Mouse (Mus musculus): ENCODE data around the gene Sat1. TPM values are rescaled to one million over a fixed set of nuclear protein-coding genes. Genes with fewer than 3 reads are reported as not detected.
"Not testable (repeated sequence)": the region's sequence is repeated elsewhere in the genome, so short reads cannot be mapped to it uniquely, and the experiment has no call there.

Sat1 gene
- 53.4 and 57.2 TPM in 2 replicates for polyA plus RNA-seq (2015; fragmentation: Nextera tagmentation; extraction: Ambion mirVana)

- Histone ChIP-seq H3K9me3 (no peaks in the 10 kb centered on the region), H3K4me2 (replicated peaks) (peak within 1 kb of the TSS; percentile 62), H3K27ac (replicated peaks) (no peak within 1 kb of the TSS), H3K9ac (replicated peaks) (peak within 1 kb of the TSS; percentile 43), H3K4me3 (peak within 1 kb of the TSS; percentile 51), H3K36me3 (no peaks in the 10 kb centered on the region), H3K27me3 (no peaks in the 10 kb centered on the region), H3K4me1 (no peaks in the 10 kb centered on the region; the same call in 1 of the 2 replicates)
- ATAC-seq (replicated peaks), result peak; percentile 98
- 17% methylated on average over 26 of the region's 26 CpGs for WGBS
These were observed at the start of gene Sat1 for GRCm38 (mm10) chrX:155216271-155216670. Sat1 (minus strand) TSS chrX:155216449.

GRCm38 (mm10) chrX:155262915-155263252, 46.6 kb upstream of the Sat1 start:
- Histone ChIP-seq H3K27me3 (no peaks in the 10 kb centered on the region), H3K4me2 (replicated peaks) (peak overlapping the region; percentile 57), H3K4me1 (no peaks in the 10 kb centered on the region), H3K36me3 (no peaks in the 10 kb centered on the region), H3K9ac (replicated peaks) (peak overlapping the region; percentile 58), H3K4me3 (peak overlapping the region; percentile 54), H3K9me3 (no peaks in the 10 kb centered on the region), H3K27ac (replicated peaks) (no peak overlapping the region; the same call in 1 of the 2 replicates)
- no peak for ATAC-seq (replicated peaks)
- 43% methylated on average over 1 of the region's 1 CpGs for WGBS

DNA sequence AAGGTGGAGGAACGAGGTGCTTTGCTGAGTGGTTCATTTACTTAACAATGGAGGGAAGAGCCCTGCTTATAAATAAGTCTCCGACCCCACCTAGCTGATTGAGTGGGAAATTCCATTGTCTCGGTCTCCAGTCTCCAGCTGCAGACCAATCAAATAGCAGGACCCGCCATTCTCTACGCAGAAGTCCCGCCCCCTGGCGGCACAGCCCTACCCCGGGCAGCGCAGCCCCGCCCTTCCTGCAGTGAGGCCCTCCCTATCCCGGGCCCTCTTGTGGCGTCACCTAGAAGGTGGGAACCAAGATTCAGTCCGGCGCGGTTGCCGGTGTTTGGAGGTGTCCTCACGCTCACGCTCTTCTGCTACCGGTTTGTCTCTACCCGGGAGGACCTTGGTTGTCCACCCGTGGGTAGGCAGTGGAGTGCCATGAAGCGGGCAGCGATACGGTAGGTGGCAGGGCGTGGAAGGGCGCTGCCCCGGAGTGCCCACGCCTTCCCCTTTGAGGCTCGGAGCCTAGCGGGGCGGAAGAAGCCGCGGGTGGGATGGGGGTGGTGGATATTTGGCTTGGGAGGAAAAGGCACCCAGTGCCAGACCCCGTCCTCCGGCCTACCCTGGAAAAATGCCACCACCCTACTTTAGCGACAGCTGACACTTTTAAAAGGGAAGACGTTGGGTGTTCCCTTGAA, 46.1 kb upstream of the Sat1 start, which contains the start of gene Acot9:
TSS of gene Acot9 (plus strand) at position 209 of the 680 bp plus-strand sequence.
- no peak within 1 kb of the TSS; the same call in 1 of the 2 replicates for H3K27ac ChIP-seq (replicated peaks)
- ATAC-seq (replicated peaks), result peak; percentile 99
- WGBS, result 17% methylated on average over 37 of the region's 37 CpGs
- H3K4me1 ChIP-seq, result no peaks in the 10 kb centered on the region
- no peaks in the 10 kb centered on the region for H3K27me3 ChIP-seq
- peak within 1 kb of the TSS; percentile 54 for H3K4me3 ChIP-seq
- H3K36me3 ChIP-seq, result no peaks in the 10 kb centered on the region
- no peaks in the 10 kb centered on the region for H3K9me3 ChIP-seq
- peak within 1 kb of the TSS; percentile 57 for H3K4me2 ChIP-seq (replicated peaks)
- H3K9ac ChIP-seq (replicated peaks), result peak within 1 kb of the TSS; percentile 58

- Histone ChIP-seq H3K27ac (replicated peaks) (no peak overlapping the region), H3K4me1 (no peaks in the 10 kb centered on the region), H3K36me3 (no peaks in the 10 kb centered on the region), H3K9me3 (no peaks in the 10 kb centered on the region), H3K4me3 (no peak overlapping the region), H3K4me2 (replicated peaks) (no peak overlapping the region), H3K9ac (replicated peaks) (no peak overlapping the region), H3K27me3 (no peaks in the 10 kb centered on the region)
- ATAC-seq (replicated peaks), result no peak
These were observed 40.6 kb upstream of the Sat1 start for GRCm38 (mm10) chrX:155256856-155257255.

DNA sequence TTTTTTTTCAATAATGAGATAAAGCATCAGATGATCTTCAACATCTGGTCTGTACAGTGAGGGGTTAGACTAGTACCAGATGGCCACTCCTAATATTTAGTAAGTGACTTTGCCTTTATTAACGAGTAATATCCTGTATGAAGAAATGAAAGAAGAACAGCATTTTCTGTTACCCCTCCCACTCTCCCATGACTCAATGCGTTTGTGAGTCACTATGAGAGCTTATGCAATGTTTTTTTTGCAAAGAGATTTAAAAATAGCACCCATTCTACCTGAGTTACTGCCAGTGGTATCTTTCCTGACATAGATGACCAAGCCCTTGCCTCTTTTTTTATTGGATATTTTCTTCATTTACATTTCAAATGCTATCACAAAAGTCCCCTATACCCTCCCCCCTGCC, 2.0 kb upstream of the Sat1 start:
- no peak for ATAC-seq (replicated peaks)
- 79% methylated on average over 2 of the region's 2 CpGs for WGBS
- Histone ChIP-seq H3K4me2 (replicated peaks) (no peak overlapping the region), H3K9ac (replicated peaks) (no peak overlapping the region), H3K27me3 (no peaks in the 10 kb centered on the region), H3K4me1 (no peaks in the 10 kb centered on the region; the same call in 1 of the 2 replicates), H3K9me3 (no peaks in the 10 kb centered on the region), H3K4me3 (no peak overlapping the region), H3K27ac (replicated peaks) (no peak overlapping the region), H3K36me3 (no peaks in the 10 kb centered on the region)

DNA sequence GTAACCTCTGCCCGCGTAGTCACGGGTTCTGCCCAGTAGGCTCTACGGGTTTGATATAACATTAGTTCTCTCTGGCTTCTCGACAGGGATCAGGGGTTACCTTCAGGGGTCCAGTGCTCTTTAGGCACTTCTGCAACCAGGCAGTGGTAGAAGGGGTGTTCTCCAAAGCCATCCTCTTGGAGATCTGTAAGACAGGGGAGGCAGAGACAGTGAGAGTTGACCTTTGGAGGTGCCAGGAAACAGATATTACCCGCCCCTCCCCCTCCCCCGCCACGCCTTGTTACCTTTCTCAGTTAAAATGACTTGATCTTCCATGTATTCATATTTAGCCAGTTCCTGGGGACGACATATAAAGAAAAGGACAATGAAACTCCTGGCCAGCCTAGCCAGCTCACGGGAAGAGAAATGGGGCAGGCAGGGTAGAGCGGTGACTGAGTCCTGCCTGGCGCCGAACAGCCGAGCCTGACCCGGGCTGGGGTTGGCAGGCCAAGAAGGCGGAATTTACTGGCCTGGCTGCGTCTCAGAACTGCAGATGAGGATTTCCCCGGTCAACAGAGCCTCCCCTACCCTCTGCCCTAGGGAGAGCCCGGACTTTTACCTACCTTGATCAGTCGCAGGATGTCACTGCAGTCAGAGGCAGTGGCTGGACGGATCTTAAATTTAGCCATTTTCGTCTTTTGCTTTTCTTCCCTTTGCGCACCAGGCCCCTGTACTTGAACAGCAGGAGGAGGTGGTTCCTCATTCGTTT, 574 bp downstream of the Sat1 start:
- Histone ChIP-seq H3K27ac (replicated peaks) (no peak overlapping the region), H3K4me3 (peak overlapping the region; percentile 51), H3K4me2 (replicated peaks) (peak overlapping the region; percentile 62), H3K27me3 (no peaks in the 10 kb centered on the region), H3K4me1 (no peaks in the 10 kb centered on the region; the same call in 1 of the 2 replicates), H3K36me3 (no peaks in the 10 kb centered on the region), H3K9ac (replicated peaks) (peak overlapping the region; percentile 43), H3K9me3 (no peaks in the 10 kb centered on the region)
- WGBS, result 26% methylated on average over 24 of the region's 24 CpGs
- peak; percentile 83 for ATAC-seq (replicated peaks)

DNA sequence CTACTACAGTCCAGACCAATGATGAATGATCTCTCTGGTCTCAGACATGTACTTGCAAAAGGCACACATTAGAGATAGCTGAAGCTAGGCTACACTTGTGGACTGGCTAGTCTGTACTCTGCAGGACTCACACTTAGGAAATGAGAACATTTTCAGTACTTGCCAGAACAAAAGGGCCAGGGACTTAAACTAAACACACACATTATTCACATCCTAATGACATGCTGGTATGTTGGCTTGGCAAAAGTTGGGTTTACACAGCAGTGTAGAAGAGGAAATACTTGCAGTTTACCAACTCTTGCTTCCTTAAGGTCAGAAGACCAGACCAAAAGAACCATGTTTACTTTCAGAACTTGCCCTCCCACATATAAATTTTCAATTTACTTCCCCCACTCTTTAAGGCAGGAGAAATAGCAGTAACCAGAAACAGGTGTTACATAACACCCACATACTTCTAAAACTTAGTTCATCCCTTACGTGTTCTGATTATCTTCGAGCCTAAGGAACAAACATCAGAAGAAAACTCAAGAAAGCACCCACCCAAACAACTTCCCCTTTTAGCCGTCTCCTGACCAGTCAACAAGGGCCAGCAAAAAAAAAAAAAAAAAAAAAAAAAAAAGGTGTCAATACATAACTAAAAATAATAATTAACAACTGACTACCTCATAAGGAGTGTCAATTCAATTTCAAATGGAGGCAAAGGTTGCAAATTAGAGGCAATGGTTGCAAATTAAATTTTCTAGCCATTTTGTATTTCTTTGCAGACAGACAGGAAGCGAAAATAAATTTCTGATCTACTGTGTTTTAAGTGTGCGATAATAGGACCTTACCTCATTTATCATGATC, 1.7 kb downstream of the Sat1 start:
- Histone ChIP-seq H3K9me3 (no peaks in the 10 kb centered on the region), H3K36me3 (no peaks in the 10 kb centered on the region), H3K27ac (replicated peaks) (no peak overlapping the region), H3K4me1 (no peaks in the 10 kb centered on the region; the same call in 1 of the 2 replicates), H3K4me2 (replicated peaks) (no peak overlapping the region), H3K9ac (replicated peaks) (no peak overlapping the region), H3K27me3 (no peaks in the 10 kb centered on the region), H3K4me3 (no peak overlapping the region)
- WGBS, result 91% methylated on average over 5 of the region's 5 CpGs
- no peak for ATAC-seq (replicated peaks)

- Histone ChIP-seq H3K9ac (replicated peaks) (no peak overlapping the region), H3K27ac (replicated peaks) (no peak overlapping the region), H3K4me1 (no peaks in the 10 kb centered on the region), H3K4me3 (no peak overlapping the region), H3K27me3 (no peaks in the 10 kb centered on the region), H3K4me2 (replicated peaks) (no peak overlapping the region), H3K36me3 (no peaks in the 10 kb centered on the region), H3K9me3 (no peaks in the 10 kb centered on the region)
- no peak for ATAC-seq (replicated peaks)
- WGBS, result 11% methylated on average over 1 of the region's 1 CpGs
These were observed 7.6 kb downstream of the Sat1 start for GRCm38 (mm10) chrX:155208671-155209070.

GRCm38 (mm10) chrX:155205436-155205835, 10.8 kb downstream of the Sat1 start:
- 77% methylated on average over 2 of the region's 2 CpGs for WGBS
- ATAC-seq (replicated peaks); H3K9ac ChIP-seq (replicated peaks); H3K27me3 ChIP-seq; H3K4me3 ChIP-seq; H3K9me3 ChIP-seq; H3K4me1 ChIP-seq; H3K36me3 ChIP-seq; H3K4me2 ChIP-seq (replicated peaks); H3K27ac ChIP-seq (replicated peaks): not testable (repeated sequence)

GRCm38 (mm10) chrX:155202406-155203305, 13.6 kb downstream of the Sat1 start:
- 65% methylated on average over 2 of the region's 2 CpGs for WGBS
- Histone ChIP-seq H3K4me3 (no peak overlapping the region), H3K4me1 (no peaks in the 10 kb centered on the region), H3K27ac (replicated peaks) (no peak overlapping the region), H3K4me2 (replicated peaks) (no peak overlapping the region), H3K27me3 (no peaks in the 10 kb centered on the region), H3K9me3 (no peaks in the 10 kb centered on the region), H3K9ac (replicated peaks) (no peak overlapping the region), H3K36me3 (no peaks in the 10 kb centered on the region)
- ATAC-seq (replicated peaks), result no peak

DNA sequence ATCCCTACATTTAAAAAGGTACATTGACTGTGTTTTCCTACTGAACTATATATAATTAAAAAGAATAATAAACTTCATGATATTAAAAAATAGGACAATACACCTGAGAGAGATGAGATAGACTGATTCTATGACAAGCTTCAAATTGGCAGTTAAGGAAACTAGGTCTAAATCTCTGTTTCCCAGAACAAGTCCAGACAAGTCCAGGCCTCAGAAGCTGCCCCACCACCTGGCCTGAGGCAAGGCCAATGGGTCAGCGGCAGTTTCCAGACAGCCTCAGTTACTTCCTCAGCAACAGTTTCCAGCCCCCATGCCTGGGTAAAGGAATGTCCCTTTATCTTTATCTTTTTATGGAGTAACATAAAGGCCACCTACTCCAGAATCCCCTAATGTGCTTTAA, 14.4 kb downstream of the Sat1 start:
- H3K27me3 ChIP-seq, result no peaks in the 10 kb centered on the region
- no peak for ATAC-seq (replicated peaks)
- no peak overlapping the region for H3K27ac ChIP-seq (replicated peaks)
- no peaks in the 10 kb centered on the region for H3K4me1 ChIP-seq
- 100% methylated on average over 1 of the region's 1 CpGs for WGBS
- no peaks in the 10 kb centered on the region for H3K36me3 ChIP-seq
- no peak overlapping the region for H3K4me3 ChIP-seq
- no peak overlapping the region for H3K4me2 ChIP-seq (replicated peaks)
- no peak overlapping the region for H3K9ac ChIP-seq (replicated peaks)
- H3K9me3 ChIP-seq, result no peaks in the 10 kb centered on the region

Data from forebrain, embryonic 15.5 days (tissue).